Mouse (Mus musculus) kidney, postnatal 25 days (tissue): ENCODE measurements around the gene Abcf2.

ENCODE experiments used
- DNase-seq, 2 experiments: peaks; one replicate each; pipeline ENCODE4 v3.0.0; 2021; ENCODE audit warnings: mixed read lengths in 2 of 2

Gene Abcf2

DNA sequence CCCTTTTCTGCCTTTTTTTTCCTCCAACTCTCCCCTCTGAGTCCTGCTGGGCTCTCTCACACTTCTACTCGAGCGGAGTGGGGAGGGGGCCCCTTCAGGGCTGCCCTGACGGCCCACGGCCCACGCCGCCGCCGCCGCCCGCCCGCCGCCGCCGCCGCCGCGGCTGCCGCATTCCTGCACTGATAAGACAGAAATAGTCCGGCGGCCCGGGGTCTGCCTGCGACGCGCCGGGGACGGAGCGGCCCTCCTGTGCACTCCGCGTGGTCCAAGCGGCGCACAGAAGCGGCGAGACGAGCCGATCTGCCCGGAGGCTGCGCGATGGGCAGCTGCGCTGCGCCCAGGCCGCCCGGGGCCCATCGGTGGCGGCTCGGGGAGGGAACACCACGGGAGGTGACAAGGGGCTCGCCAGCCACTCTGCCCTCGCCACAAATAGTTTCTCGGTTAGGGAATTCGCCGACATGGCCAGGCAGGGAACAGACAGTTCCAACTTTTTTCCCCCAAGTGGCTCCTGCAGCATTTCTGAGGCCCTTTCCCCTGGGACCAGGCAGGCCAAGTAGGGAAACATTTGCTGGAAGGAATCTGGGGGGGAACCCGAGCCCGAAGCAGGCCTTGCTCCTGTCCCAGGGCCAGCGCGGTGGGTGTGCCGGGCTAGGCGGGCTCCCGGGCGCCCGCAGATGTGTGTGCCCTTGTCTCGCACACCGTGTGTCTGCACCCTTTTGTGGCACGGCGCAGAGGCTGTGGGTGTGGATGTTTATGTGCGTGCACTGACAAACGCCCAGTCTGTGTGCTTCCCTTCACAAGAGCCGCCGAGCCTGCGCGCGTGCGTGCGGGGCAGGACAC lies 24.9 kb upstream of the Abcf2 start:
- peak; percentile 77 to 88 for DNase-seq

GRCm38 (mm10) chr5:24601071-24601835 lies 24.0 kb upstream of the Abcf2 start:
- peak in 1 of 2 experiments; percentile 64 for DNase-seq

DNA sequence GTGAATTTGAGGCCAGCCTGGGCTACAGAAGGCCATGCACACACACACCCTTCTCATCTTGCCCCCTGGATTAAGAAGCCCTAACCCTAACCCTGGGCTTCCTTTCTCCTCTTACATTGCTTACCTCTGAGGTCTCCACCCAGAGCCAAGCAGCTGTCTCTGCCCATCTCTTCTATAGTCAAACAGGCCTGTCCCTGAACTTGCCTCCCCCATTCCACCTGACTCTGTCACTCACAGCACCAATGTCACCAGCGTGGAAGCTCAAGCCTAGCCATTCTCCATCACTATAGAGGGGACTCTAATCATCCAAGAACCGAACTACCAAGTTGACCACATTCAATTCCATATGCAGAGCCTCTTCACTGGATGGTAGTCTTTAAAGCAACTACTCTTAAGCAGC lies 23.0 kb upstream of the Abcf2 start:
- peak in 1 of 2 experiments; percentile 25 for DNase-seq

DNA sequence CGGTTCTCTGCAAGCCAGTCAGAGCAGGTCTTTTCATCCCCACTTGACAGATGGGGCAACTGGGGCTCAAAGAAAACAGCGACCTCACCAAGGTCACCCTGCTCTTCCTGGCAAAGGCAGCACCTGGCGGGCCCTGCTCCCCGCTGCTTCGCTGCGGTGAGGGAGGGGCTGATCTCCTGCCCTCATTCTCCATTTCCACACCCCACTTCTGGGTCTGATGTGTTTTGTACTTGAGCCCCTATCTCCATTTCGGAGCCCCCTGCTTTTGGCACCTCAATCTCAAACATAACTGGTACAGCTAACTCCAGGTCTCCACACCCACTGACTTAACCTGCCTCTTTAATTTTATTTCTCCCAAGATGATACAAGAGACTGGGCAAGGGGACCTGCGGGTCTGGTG lies 21.9 kb upstream of the Abcf2 start:
- DNase-seq, result peak in 1 of 2 experiments; percentile 10

GRCm38 (mm10) chr5:24598570-24599006 lies 21.3 kb upstream of the Abcf2 start:
- peak; percentile 68 to 81 for DNase-seq

- DNase-seq, result peak in 1 of 2 experiments; percentile 36
Measured at GRCm38 (mm10) chr5:24597901-24598569, 20.8 kb upstream of the Abcf2 start.

GRCm38 (mm10) chr5:24597221-24597728 lies 20.0 kb upstream of the Abcf2 start:
- peak; percentile 79 to 90 for DNase-seq

GRCm38 (mm10) chr5:24596519-24597171 lies 19.4 kb upstream of the Abcf2 start:
- peak in 1 of 2 experiments; percentile 57 for DNase-seq

GRCm38 (mm10) chr5:24595786-24596380 lies 18.6 kb upstream of the Abcf2 start:
- peak in 1 of 2 experiments; percentile 28 for DNase-seq

GRCm38 (mm10) chr5:24595261-24595660 lies 18.0 kb upstream of the Abcf2 start:
- peak in 1 of 2 experiments; percentile 23 for DNase-seq

DNA sequence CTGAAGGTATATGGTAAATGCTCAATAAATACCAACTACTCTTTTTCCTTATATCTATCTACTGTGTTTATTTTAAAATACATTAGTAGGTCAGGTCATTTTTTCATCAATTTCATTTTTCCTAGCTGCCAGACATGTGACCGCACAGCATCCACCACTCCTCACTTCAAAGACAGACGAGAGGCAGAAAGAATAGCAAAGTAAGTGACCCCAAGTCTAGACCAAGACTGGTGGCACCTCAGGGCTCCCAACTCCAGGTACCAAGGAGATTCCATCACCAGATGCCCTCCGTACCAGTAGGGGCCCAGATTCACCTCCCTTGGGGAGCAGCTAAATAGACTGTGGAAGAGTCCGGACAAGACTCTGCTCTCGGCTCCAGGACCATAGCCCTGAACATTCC lies 17.1 kb upstream of the Abcf2 start:
- no peak for DNase-seq

- DNase-seq, result peak in 1 of 2 experiments; percentile 35
Measured at GRCm38 (mm10) chr5:24593928-24594327, 16.7 kb upstream of the Abcf2 start.

DNA sequence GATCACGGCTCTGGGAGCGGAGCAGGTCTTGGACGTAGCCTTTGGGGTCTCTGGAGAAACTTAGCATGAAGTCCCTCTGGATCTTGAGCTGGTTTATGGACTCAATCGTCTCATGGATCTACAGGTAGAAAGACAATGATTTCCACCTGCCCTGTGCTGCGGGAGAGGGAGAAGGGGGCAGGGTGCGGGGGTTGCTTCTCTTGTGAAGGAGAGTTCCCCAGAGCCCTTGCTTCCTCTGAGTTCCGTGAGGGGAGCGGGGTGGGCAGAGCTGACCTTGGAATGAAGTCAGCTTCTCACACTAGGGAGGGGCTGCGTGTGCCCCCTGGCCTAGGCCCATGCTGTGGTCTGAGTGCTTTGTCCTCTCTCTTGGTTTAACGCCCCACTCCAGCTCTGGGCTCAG lies 16.0 kb upstream of the Abcf2 start:
- DNase-seq, result peak in 1 of 2 experiments; percentile 30

DNA sequence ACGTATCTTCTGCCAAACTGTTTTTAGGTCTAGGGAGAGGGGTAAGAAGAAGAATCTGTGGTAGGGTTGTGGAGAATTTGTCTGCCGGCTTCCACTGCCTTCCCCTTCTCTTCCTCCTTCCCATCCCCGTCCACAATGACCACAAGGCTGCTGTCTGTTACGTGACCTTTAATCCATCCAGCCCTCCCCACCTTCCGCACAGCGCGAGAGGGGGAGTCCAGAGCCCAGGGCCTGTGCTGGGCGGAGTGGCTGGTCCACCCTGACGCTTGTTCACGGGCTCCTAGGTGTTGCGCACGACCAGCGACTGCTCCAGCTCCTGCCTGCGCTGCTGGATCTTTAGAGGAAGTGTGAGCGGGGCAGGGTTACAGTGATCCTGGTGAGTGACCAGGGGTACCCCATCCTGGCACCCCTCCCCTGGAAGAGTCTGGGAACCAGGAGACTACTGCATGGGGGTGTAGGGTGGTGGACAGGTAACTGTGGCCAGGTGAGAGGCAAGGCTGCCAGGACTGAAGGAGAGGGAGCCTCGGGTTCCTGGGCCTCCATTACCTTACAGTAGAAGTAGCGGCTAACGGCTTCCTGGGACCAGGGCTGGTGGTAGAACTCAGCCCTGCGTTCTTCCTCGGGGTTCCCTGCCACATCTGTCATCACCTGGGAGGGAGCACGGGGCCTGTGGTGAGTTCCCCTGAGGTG lies 15.3 kb upstream of the Abcf2 start:
- peak in 1 of 2 experiments; percentile 41 for DNase-seq

GRCm38 (mm10) chr5:24591796-24592470 lies 14.7 kb upstream of the Abcf2 start:
- DNase-seq, result peak; percentile 37 to 71

DNA sequence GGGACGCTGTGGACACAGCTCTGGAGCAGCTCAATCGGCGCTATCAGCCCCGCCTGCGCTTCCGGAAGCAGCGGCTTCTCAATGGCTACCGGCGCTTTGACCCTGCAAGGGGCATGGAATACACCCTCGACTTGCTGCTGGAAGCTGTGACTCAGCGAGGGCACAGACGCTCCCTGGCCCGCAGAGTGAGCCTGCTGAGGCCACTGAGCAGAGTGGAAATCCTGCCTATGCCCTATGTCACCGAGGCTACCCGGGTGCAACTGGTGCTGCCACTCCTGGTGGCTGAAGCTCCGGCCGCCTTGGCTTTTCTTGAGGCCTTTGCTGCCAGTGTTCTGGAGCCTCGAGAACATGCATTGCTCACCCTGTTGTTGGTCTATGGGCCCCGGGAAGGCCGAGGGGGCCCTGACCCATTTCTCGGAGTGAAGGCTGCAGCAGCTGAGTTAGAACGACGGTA lies 14.0 kb upstream of the Abcf2 start:
- DNase-seq, result peak; percentile 32 to 54

- DNase-seq, result peak in 1 of 2 experiments; percentile 36
Measured at GRCm38 (mm10) chr5:24589511-24590500, 12.5 kb upstream of the Abcf2 start.

- no peak for DNase-seq
Measured at GRCm38 (mm10) chr5:24587200-24587577, 9.9 kb upstream of the Abcf2 start.

- peak; percentile 87 to 94 for DNase-seq
Measured at GRCm38 (mm10) chr5:24586547-24587199, 9.4 kb upstream of the Abcf2 start, which contains the start of gene Chpf2. Chpf2 (plus strand) TSS chr5:24586741.
